Mouse (Mus musculus): ENCODE data around the gene Evi5. TPM values are rescaled to one million over a fixed set of nuclear protein-coding genes. Genes with fewer than 3 reads are reported as not detected.

Evi5 gene
- polyA plus RNA-seq, 1 experiment from 2014 or later: 48.3 TPM

GRCm38 (mm10) chr5:107807496-107807895, 67.4 kb downstream of the Evi5 start:
- DNase-seq (ENCODE audit: low spot score): no peak
- H3K27ac ChIP-seq (ENCODE audit: low read depth, low read length): no peak overlapping the region
- H3K4me1 ChIP-seq (replicated peaks; ENCODE audit: control insufficient read depth, insufficient read depth, low read length): no peaks in the 10 kb centered on the region
- ATAC-seq (replicated peaks; ENCODE audit: low FRiP score): no peak
- peaks cover 7% of the 10 kb centered on the region; the same call in 1 of the 2 replicates for H3K36me3 ChIP-seq (ENCODE audit: control insufficient read depth, insufficient read depth, low read length)
- H3K9ac ChIP-seq (ENCODE audit: low read depth, low read length): no peak overlapping the region
- WGBS: 88% methylated on average over 4 of the region's 4 CpGs
- no peaks in the 10 kb centered on the region for H3K9me3 ChIP-seq (ENCODE audit: control insufficient read depth, low read length)
- no peak overlapping the region for H3K4me2 ChIP-seq
- H3K4me3 ChIP-seq (ENCODE audit: low read depth, low read length): no peak overlapping the region
- H3K27me3 ChIP-seq (replicated peaks; ENCODE audit: control insufficient read depth, insufficient read depth, low read length): no peaks in the 10 kb centered on the region

GRCm38 (mm10) chr5:107802621-107803020, 72.3 kb downstream of the Evi5 start:
- DNase-seq (ENCODE audit: low spot score) (no peak), ATAC-seq (replicated peaks; ENCODE audit: low FRiP score) (no peak)
- H3K4me1 ChIP-seq (replicated peaks; ENCODE audit: control insufficient read depth, insufficient read depth, low read length): no peaks in the 10 kb centered on the region
- no peak overlapping the region for H3K9ac ChIP-seq (ENCODE audit: low read depth, low read length)
- peaks cover 3% of the 10 kb centered on the region; the same call in 1 of the 2 replicates for H3K36me3 ChIP-seq (ENCODE audit: control insufficient read depth, insufficient read depth, low read length)
- no peaks in the 10 kb centered on the region for H3K9me3 ChIP-seq (ENCODE audit: control insufficient read depth, low read length)
- H3K27ac ChIP-seq (ENCODE audit: low read depth, low read length): no peak overlapping the region
- H3K4me3 ChIP-seq (ENCODE audit: low read depth, low read length): no peak overlapping the region
- no peaks in the 10 kb centered on the region for H3K27me3 ChIP-seq (replicated peaks; ENCODE audit: control insufficient read depth, insufficient read depth, low read length)
- H3K4me2 ChIP-seq: no peak overlapping the region

GRCm38 (mm10) chr5:107801234-107801633, 73.7 kb downstream of the Evi5 start:
- no peak overlapping the region for H3K27ac ChIP-seq (ENCODE audit: low read depth, low read length)
- no peaks in the 10 kb centered on the region for H3K9me3 ChIP-seq (ENCODE audit: control insufficient read depth, low read length)
- H3K4me3 ChIP-seq (ENCODE audit: low read depth, low read length): no peak overlapping the region
- WGBS: 77% methylated on average over 2 of the region's 2 CpGs
- no peaks in the 10 kb centered on the region for H3K27me3 ChIP-seq (replicated peaks; ENCODE audit: control insufficient read depth, insufficient read depth, low read length)
- H3K36me3 ChIP-seq (ENCODE audit: control insufficient read depth, insufficient read depth, low read length): peaks cover 7% of the 10 kb centered on the region; the same call in 1 of the 2 replicates
- no peak overlapping the region for H3K4me2 ChIP-seq
- H3K9ac ChIP-seq (ENCODE audit: low read depth, low read length): no peak overlapping the region
- ATAC-seq (replicated peaks; ENCODE audit: low FRiP score) (no peak), DNase-seq (ENCODE audit: low spot score) (no peak)
- no peaks in the 10 kb centered on the region for H3K4me1 ChIP-seq (replicated peaks; ENCODE audit: control insufficient read depth, insufficient read depth, low read length)

- WGBS: 92% methylated on average over 6 of the region's 6 CpGs
Observed at GRCm38 (mm10) chr5:107798290-107798689, 76.6 kb downstream of the Evi5 start.

GRCm38 (mm10) chr5:107793927-107794326, 81.0 kb downstream of the Evi5 start:
- DNase-seq (ENCODE audit: low spot score): no peak
- Histone ChIP-seq H3K27ac (ENCODE audit: low read depth, low read length) (no peak overlapping the region), H3K4me1 (replicated peaks; ENCODE audit: control insufficient read depth, insufficient read depth, low read length) (no peaks in the 10 kb centered on the region), H3K9me3 (ENCODE audit: control insufficient read depth, low read length) (no peaks in the 10 kb centered on the region), H3K4me3 (ENCODE audit: low read depth, low read length) (no peak overlapping the region), H3K36me3 (ENCODE audit: control insufficient read depth, insufficient read depth, low read length) (peaks cover 10% of the 10 kb centered on the region; the same call in 1 of the 2 replicates), H3K9ac (ENCODE audit: low read depth, low read length) (no peak overlapping the region), H3K4me2 (no peak overlapping the region), H3K27me3 (replicated peaks; ENCODE audit: control insufficient read depth, insufficient read depth, low read length) (no peaks in the 10 kb centered on the region)
- no peak for ATAC-seq (replicated peaks; ENCODE audit: low FRiP score)
- 35% methylated on average over 2 of the region's 2 CpGs for WGBS

More at GRCm38 (mm10) chr5:107798290-107798689, 76.6 kb downstream of the Evi5 start:
- no peak for DNase-seq (ENCODE audit: low spot score)
- peaks cover 10% of the 10 kb centered on the region; the same call in 1 of the 2 replicates for H3K36me3 ChIP-seq (ENCODE audit: control insufficient read depth, insufficient read depth, low read length)
- no peaks in the 10 kb centered on the region for H3K9me3 ChIP-seq (ENCODE audit: control insufficient read depth, low read length)
- no peak overlapping the region for H3K9ac ChIP-seq (ENCODE audit: low read depth, low read length)
- ATAC-seq (replicated peaks; ENCODE audit: low FRiP score): no peak
- no peaks in the 10 kb centered on the region for H3K4me1 ChIP-seq (replicated peaks; ENCODE audit: control insufficient read depth, insufficient read depth, low read length)
- H3K4me3 ChIP-seq (ENCODE audit: low read depth, low read length): no peak overlapping the region
- H3K27me3 ChIP-seq (replicated peaks; ENCODE audit: control insufficient read depth, insufficient read depth, low read length): no peaks in the 10 kb centered on the region
- H3K4me2 ChIP-seq: no peak overlapping the region
- no peak overlapping the region for H3K27ac ChIP-seq (ENCODE audit: low read depth, low read length)

- no peak overlapping the region for H3K4me2 ChIP-seq
- H3K4me1 ChIP-seq (replicated peaks; ENCODE audit: control insufficient read depth, insufficient read depth, low read length): no peaks in the 10 kb centered on the region
- peaks cover 7% of the 10 kb centered on the region; the same call in 1 of the 2 replicates for H3K36me3 ChIP-seq (ENCODE audit: control insufficient read depth, insufficient read depth, low read length)
- DNase-seq (ENCODE audit: low spot score) (no peak), ATAC-seq (replicated peaks; ENCODE audit: low FRiP score) (no peak)
- no peaks in the 10 kb centered on the region for H3K9me3 ChIP-seq (ENCODE audit: control insufficient read depth, low read length)
- H3K9ac ChIP-seq (ENCODE audit: low read depth, low read length): no peak overlapping the region
- H3K4me3 ChIP-seq (ENCODE audit: low read depth, low read length): no peak overlapping the region
- WGBS: 53% methylated on average over 3 of the region's 3 CpGs
- H3K27ac ChIP-seq (ENCODE audit: low read depth, low read length): no peak overlapping the region
- no peaks in the 10 kb centered on the region for H3K27me3 ChIP-seq (replicated peaks; ENCODE audit: control insufficient read depth, insufficient read depth, low read length)
Observed at GRCm38 (mm10) chr5:107793258-107793657, 81.6 kb downstream of the Evi5 start.

- no peak overlapping the region for H3K9ac ChIP-seq (ENCODE audit: low read depth, low read length)
- no peak overlapping the region for H3K4me2 ChIP-seq
- DNase-seq (ENCODE audit: low spot score) (no peak), ATAC-seq (replicated peaks; ENCODE audit: low FRiP score) (no peak)
- no peaks in the 10 kb centered on the region for H3K27me3 ChIP-seq (replicated peaks; ENCODE audit: control insufficient read depth, insufficient read depth, low read length)
- no peaks in the 10 kb centered on the region for H3K9me3 ChIP-seq (ENCODE audit: control insufficient read depth, low read length)
- no peaks in the 10 kb centered on the region for H3K4me1 ChIP-seq (replicated peaks; ENCODE audit: control insufficient read depth, insufficient read depth, low read length)
- WGBS: 94% methylated on average over 3 of the region's 3 CpGs
- no peak overlapping the region for H3K4me3 ChIP-seq (ENCODE audit: low read depth, low read length)
- no peak overlapping the region for H3K27ac ChIP-seq (ENCODE audit: low read depth, low read length)
- peaks cover 6% of the 10 kb centered on the region; the same call in 1 of the 2 replicates for H3K36me3 ChIP-seq (ENCODE audit: control insufficient read depth, insufficient read depth, low read length)
Observed at GRCm38 (mm10) chr5:107792516-107792915, 82.4 kb downstream of the Evi5 start.

GRCm38 (mm10) chr5:107791966-107792365, 82.9 kb downstream of the Evi5 start:
- Histone ChIP-seq H3K4me2 (no peak overlapping the region), H3K36me3 (ENCODE audit: control insufficient read depth, insufficient read depth, low read length) (peaks cover 3% of the 10 kb centered on the region; the same call in 1 of the 2 replicates), H3K4me1 (replicated peaks; ENCODE audit: control insufficient read depth, insufficient read depth, low read length) (no peaks in the 10 kb centered on the region), H3K4me3 (ENCODE audit: low read depth, low read length) (no peak overlapping the region), H3K9me3 (ENCODE audit: control insufficient read depth, low read length) (no peaks in the 10 kb centered on the region), H3K27me3 (replicated peaks; ENCODE audit: control insufficient read depth, insufficient read depth, low read length) (no peaks in the 10 kb centered on the region), H3K27ac (ENCODE audit: low read depth, low read length) (no peak overlapping the region), H3K9ac (ENCODE audit: low read depth, low read length) (no peak overlapping the region)
- ATAC-seq (replicated peaks; ENCODE audit: low FRiP score) (no peak), DNase-seq (ENCODE audit: low spot score) (no peak)
- 92% methylated on average over 2 of the region's 2 CpGs for WGBS

- no peak overlapping the region for H3K4me3 ChIP-seq (ENCODE audit: low read depth, low read length)
- H3K36me3 ChIP-seq (ENCODE audit: control insufficient read depth, insufficient read depth, low read length): peaks cover 6% of the 10 kb centered on the region
- H3K9ac ChIP-seq (ENCODE audit: low read depth, low read length): no peak overlapping the region
- H3K9me3 ChIP-seq (ENCODE audit: control insufficient read depth, low read length): no peaks in the 10 kb centered on the region
- DNase-seq (ENCODE audit: low spot score) (no peak), ATAC-seq (replicated peaks; ENCODE audit: low FRiP score) (no peak)
- no peak overlapping the region for H3K27ac ChIP-seq (ENCODE audit: low read depth, low read length)
- no peaks in the 10 kb centered on the region for H3K27me3 ChIP-seq (replicated peaks; ENCODE audit: control insufficient read depth, insufficient read depth, low read length)
- H3K4me2 ChIP-seq: no peak overlapping the region
- 76% methylated on average over 5 of the region's 5 CpGs for WGBS
- H3K4me1 ChIP-seq (replicated peaks; ENCODE audit: control insufficient read depth, insufficient read depth, low read length): no peaks in the 10 kb centered on the region
Observed at GRCm38 (mm10) chr5:107789492-107789891, 85.4 kb downstream of the Evi5 start.
